Mouse (Mus musculus) neural tube, embryonic 10.5 days (tissue): Measurements from ENCODE around the gene Epsti1.

Experiments
- DNase-seq: peaks from one replicate; pipeline ENCODE4 v3.0.0-alpha.2; 2017; ENCODE audit warnings: low spot score; ENCODE audit errors: extremely low spot score

Epsti1 gene

DNA sequence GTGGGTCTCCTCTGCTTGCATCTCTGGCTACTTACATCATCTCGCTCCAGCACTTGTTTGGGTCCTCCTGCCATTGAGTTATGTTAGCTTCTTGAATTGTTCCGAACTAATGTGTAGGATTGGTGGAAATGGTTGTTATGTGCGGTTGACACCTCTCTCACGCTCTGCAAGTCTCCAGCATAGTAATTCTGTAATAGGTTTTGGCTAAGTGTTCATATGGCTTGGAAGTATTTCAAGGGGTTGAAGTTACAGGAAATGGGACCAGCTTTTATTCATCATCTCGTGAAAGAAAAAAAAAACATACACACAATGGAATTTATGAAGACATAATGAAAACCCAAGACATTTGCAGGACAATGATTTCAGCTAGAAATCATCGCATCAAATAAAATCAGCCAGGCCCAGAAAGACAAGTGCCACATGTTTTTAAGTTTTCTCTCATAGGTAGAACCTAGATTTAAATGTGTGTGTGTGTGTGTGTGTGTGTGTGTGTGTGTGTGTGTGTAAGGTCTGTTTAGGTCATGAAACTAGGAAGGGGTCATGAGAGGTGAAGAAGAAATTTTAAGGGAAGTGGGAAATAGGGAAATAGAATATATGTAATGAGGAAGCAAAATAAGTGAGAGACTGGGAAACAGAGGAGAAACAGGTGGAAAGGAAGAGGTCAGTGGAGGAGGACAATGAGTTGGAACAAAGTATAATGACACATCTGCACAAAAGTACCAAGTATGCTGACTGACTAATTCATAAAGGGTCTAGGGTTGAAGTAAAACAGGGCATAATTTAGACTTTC lies 19.2 kb downstream of the Epsti1 start:
- DNase-seq = no peak

DNA sequence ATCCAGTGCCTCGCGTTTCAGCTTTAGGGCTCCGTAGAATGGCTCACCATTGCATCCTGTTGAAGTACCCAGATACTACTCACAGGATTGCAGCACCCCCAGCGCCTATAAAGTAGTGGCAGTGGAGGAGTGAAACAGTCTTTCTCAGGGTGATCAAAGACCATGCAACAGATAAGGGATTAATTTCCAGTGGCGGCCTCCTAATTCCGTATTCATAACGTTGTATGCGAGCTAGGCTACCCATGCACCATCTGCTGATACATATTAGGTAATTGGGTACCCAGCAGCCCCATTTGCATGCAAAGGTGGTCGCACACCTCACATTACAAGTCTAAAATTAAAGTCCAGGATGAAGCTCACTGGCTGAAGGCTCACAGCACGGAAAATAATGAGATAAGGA lies 21.4 kb downstream of the Epsti1 start:
- DNase-seq = no peak

DNA sequence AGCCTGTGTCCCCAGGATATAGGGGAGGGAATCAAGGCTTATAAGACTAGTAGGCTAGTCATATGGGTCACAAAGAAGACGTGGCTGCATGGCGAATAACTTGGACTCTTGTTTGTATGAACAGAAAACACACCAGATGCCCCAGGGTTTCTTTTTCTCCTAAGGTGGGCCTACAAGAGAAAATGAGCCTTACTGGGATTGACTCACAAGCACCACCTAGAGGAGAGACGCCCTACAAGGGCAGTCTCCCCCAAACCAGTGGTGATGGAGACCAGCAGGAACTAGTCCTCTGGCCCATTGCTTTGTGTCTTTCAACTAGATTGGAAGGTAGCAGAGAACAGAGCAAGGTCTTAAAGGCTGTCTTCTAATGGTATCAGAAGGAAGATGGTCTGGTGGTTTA lies 22.7 kb downstream of the Epsti1 start:
- DNase-seq = no peak

DNA sequence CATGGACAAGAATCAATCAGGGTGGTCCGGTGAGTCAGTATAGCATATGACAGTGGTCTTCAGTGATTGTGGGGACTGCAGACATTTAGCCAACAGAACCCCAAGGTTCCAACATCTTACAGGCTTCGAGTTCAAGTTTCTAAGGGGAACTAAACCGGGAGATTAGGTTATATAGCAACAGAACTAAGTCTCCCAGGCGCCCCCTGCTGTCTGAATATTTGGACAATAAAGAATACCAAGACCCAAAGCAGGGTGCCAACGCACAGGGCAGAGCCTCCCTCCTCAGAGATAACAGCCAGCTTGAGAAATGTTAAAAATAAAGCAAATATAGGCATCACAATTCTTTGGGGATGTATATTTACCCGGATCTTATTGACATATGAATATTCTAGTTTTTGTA lies 24.0 kb downstream of the Epsti1 start:
- DNase-seq = peak; percentile 39

DNA sequence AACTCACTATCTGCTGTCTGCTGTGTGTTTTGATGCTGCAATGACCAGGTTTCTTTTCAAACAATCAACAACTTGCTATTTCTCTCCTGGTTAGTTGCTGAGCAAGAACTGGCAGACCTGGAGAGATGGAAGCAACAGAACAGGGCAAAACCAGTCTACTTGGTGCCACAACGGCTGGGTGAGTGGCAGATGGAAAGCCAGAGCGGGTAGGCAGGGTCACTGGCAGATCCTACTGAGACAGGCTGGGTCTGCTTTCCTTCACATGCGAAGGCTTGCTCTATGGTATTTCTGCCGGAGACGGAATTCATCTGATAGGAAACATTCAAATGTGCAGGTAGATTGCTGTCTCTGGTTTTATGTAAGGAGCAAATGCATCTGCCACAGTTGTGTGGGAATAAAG lies 24.6 kb downstream of the Epsti1 start:
- DNase-seq = no peak

DNA sequence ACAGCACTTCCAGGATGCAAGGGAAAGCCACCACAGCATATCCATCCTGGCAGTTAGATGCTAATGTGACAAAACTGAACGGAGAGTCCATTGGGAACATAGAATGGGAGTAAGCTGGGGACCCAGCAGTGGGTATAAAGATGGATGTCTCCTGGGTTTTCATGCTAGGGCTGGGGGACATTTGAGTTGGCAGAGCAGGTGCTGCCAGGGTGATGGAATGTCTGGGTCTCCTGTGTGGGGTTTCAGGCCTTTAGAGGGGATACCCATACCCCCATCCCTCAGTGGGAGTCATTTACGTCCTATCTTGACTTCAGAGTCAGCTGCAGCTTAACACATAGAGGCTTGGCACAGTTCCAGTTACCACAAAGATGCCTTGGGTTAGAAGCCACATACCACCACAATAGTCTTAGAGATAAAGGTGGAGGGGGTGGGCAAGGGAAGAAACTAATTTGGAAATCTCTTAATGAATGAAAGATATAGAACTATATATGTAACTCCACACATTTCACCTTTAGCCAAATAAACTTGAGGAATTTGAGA lies 25.2 kb downstream of the Epsti1 start:
- DNase-seq = no peak

DNA sequence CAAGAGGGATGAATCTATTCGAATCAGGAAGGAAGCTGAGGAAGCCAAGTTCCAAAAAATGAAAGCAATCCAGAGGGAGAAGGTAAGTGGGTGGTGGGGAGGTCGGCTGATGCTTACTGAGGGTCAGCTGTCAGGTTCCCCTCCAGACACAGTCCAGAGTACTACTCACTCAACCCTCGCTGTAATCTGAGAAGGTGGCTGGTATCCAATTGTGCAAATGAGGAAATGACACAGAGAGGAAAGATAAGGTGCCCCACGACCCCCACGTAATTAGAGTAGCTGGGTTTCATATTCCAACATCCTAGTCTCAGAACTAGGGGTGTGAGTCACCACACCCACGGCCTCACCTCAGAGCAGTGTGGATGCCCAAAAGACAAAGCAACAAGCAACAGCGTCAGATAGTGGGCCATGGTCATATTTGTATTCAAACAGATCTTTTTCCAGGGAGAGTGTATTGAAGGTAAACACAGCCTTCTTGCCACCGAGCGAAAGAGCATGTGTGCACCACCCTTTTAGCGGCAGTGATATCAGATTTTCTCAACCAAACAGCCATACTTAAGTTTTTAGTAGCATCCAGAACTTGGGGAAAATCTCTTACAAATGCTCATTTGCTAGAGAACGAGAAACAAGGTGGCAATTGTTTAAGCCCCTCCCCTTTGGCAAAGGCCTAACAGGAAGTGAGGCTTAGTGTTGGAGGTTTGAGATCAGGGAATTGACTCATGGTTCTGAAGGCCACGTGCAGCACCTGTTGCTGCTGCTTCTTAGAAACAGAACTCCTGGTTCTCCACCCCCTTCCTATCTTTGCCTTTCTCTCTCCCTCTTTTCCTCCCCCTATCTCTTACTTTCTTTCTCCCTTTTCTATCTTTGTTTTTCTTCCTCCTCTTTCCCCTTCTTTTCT lies 28.4 kb downstream of the Epsti1 start:
- DNase-seq = no peak

DNA sequence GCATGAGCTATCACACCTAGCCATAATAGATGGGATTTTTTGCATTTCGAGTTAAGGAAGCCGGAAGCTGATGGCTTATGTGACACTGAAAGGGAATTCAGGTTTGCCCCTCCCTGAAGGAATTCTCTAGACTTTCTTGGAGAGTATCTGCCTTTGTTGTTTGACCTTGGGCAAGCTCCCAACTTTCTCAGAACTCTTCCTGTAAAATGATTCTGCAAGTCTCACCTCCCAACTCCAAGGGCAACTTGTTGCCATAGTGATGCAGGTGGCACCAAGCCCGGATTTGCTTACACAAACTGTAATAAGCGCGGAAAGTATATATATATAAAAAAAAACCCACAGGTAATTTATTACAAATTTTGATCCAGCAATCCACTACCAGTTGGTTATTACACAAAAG lies 29.2 kb downstream of the Epsti1 start:
- no peak for DNase-seq

DNA sequence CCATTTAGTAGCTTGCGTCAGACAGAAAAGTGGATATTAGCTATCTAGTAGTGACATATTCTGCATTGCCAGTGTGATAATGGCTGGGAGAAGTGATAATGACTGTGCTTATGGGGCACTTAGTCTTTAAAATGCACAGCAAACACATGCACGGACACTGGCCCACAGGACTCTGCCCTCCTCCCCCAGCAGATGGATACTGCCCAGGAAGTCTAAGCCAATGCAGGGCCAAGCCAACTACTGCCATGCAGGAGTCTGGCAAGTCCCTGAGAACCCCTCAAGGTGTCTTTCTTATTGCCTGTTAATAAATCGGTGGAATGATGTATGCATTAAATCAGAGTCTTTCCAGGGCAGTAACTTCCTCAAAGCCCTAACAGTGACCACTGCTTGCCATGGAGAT lies 30.4 kb downstream of the Epsti1 start:
- DNase-seq = no peak

DNA sequence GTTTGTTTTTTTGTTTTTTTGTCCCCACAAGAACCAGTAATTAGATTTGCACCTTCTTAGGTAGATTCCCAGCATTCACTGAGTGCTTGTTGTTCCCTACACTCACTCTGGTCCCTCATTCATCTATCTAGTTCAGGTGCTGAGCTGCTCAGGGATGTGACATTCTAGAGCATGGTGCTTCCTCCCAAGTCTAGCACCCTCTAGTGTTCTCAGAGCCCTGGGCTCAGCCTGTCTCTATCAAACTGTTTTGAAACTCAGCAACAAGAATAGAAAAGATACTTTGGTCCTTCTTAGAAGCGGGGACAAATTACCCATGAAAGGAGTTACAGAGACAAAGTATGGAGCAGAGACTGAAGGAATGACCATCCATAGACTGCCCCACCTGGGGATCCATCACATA lies 37.1 kb downstream of the Epsti1 start:
- DNase-seq = no peak

DNA sequence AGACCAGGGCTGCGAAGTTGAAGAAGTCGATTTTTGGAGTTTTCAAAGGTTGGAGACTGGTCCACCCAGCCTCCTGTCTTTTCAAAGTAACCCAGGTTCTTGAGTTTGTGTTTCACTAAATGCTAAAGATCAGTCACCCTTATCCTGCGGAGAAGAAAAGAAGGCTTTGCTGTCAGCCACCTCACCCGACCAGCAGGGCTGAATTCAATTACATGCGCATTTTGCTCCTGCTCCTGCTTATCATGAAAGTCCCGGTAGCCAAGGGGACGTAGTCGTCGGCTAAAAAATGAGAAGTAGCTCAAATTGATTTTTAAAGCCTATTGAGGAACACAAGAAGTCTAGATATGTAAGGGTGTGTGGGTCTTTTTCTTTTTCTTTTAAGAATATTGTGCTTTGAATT lies 38.2 kb downstream of the Epsti1 start:
- no peak for DNase-seq

DNA sequence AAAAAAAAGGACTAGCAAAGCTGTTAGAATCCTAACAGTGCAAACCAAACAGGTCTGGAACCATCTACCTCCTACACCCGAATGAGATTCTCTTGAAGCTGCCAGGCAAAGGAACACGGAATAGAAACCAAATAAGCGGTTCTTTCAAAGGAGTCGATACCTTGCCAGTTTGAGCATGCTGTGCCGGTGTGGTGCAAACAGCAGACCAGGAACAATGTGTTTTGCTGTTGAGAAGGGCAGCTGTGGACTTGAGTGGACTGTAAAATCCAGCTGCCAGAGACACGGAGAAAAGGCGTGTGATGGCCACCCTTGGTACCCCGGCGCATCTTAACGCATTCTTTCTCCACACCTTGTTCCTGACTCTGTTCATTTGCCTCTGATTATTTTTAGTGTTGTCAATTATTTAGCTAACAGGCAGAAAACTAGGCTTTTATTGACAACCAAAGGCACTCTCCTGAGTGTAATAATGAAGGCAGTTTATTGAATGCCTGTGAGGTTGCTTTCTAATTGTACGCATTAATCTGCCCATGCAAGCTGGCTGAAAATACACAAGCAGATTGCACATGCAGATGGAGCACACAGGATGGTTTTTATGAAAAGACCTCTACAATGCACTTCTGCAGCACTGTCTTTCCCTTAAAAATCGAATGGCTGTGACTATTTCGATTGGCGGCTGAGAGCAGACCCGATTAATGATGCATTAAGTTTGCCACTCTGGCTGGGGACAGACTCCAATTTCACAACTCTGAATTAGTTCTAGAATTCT lies 38.9 kb downstream of the Epsti1 start:
- no peak for DNase-seq

DNA sequence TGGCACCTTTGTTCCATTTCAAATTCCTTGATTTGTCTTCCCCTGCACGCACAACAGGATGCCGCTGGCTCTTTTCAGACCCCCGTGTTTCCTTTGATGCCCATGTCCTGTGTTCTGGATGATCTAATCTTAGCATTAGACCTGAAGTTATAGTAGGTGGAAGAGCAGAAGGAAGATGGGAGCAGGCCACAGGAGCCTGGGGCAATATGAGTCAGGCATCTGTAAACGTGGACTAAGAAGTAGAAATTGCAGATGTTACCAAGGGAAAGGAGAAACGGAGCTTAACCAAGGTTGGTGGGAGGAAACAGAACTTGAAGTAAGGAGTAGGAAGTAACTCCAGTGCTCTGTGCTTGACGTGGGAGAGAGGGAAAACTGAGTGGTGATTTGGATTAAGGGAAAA lies 57.7 kb downstream of the Epsti1 start:
- DNase-seq = no peak

DNA sequence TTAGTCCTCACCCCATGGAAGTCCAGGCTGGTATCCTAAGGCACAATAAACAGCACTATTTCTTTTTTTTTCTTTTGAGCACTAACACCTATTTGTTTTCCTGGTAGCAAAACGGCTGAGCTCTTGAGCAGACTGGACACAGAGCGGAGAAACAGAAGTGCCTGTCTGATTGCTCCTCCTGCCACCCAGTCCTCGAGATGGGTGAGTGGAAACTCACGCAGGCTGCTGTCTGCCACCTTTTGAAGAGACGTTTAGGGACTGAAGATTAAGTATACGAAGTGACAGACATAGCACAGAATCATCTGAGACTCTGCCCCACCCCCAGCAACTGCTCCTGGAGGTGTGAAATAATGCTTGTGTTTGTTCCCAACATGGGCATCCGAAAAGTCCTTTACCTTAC lies 59.5 kb downstream of the Epsti1 start:
- DNase-seq = no peak

DNA sequence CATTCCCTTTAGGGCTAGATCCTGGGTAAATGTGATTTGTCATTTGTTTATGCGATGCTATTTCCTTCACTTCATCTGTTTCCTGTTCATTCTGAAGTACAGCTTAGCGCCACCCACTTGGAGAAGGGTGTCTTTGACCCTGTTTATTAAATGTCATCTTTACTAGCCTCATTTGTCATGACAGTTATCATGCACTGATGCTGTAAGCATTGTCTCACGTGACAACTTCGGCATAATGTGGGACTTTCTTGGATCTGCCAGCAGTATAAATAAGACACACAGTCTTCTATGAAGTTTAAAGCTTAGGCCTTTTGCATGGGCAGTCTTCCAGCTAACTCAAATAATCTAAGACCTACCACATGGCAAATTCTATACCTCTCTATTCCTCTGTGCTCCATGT lies 67.3 kb downstream of the Epsti1 start:
- no peak for DNase-seq

DNA sequence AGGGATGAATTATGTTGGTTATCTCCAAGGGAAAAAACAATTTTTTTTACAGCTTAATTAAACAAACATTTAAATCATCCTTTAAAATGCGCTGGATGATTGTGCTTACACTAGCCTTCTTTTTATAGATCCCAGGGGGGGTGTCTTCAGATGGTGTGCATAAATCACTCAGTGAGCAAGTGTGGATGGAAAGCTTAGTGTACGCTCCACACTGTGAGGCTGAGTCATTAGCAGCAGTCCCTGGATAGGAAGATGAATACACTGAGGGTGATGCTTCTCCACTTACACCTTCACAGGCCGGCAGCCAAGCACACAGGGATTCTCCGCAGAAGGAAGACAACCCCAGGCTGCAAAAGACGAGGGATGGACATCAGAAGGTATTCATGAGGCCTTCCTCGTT lies 70.2 kb downstream of the Epsti1 start:
- no peak for DNase-seq

DNA sequence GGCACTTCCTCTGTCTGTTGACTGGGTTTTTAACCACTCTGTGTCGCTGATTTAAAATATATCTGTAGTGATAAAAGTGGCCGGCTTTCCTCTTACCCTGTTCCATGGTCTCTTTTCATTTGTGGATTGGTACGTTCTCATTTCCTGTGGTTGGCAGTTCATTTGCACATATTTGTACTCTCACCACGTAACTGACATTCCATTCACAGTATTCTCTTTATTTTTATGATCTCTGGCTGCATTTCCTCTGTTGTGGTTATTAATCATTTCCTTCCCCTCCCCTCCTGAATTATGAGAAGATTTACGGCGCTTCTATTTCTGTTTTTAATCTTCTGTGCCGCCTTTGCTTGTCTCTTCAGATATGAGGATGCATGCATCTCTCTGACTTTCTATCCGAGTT lies 71.7 kb downstream of the Epsti1 start:
- no peak for DNase-seq

DNA sequence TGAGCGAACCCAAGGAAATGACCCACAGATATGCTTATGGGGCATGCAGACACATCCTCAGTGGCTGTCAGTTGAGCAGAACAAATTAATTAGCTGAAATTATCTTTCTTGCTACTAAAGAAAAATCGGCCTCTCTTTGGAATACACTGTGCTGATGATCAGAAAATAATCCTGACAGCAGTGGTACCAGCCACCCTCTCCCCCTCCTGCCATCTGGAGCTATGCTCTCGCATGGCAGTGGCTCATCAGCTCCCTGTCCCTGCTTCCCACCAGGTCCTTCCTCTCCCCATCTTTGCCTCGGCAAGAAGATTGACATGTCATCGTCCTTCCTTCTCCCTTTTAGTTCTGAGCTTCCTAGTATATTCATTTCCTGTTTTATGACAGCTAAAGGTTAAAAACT lies 77.5 kb downstream of the Epsti1 start:
- DNase-seq = no peak

DNA sequence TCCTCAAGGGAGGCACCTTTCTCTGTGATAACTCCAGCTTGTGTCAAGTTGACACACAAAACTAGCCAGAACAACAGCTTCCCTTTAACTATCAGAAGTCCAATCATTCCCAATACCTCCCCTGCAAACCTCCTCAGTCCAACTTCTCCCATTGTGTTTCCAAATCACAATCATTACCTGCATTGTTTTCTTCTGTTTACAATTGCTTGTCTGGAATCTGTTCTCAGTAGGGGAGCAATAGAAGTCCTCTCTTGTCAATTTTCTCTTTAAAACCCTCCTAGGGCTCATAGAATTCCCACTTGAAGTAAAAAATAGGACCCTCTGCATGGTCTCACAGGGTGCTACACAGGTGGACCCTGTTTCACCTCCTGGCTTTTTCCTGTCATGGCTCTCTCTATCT lies 93.7 kb downstream of the Epsti1 start:
- no peak for DNase-seq

DNA sequence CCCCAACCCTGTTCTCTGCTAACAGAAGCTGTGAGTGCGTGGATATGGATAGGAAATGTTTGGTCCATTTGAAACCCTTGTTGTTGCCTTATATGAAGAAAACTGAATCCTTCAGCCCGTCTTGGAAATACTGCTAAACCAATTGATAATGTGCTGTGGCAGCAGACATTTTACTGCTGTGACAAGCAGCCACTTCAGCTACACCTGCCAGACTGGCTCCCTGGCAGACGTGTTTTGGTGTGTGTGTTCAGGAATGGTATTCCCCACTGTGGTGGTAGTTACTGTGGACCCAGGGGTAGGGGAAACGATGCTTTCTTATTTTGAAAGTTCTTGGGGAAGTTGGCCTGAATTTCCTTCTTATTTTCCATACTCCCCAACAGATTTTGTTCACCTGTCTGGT lies 100.4 kb downstream of the Epsti1 start:
- DNase-seq = no peak

DNA sequence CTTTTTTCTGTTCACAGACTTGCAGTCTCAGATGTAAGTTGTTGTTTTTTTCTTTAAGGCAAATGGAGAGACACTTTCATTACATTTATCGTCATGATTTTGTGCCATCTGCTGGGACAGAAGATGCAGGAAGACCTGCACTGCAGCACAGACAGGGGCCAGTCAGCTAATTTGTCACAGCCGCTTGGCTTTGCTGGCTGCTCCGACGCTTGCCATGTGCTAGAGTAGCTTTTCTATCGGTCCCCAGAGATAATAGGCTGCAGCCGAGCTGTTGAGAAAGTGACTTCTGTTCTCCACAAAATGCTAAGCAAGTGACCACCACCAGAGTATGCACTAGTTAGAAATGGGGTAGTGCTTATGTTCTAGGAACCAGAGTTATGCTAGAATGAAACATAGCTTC lies 104.0 kb downstream of the Epsti1 start:
- DNase-seq = no peak

DNA sequence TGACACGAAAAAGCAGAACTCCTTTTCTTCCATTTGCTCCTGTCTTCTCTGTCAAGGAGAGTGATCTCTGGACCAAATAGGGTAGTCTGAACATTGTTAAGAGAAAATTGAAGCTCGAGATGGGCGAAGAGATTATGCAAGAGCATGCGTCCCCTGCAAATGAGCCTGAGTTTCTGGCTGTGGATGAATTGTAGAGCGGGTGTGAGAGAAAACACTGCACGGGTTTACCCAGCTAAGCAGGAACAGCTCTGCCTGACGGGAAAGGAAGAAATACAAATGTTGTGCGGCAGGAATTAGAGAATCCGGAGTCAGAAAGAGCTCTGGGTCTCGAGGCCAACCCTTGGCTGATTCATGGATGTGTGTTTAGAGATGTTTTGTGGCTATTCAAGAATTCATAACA lies 107.8 kb downstream of the Epsti1 start:
- DNase-seq = no peak
